Mouse (Mus musculus): ENCODE data around the gene Tmem56. TPM values are rescaled to one million over a fixed set of nuclear protein-coding genes. Genes with fewer than 3 reads are reported as not detected.
A peak's percentile ranks its signal among the peaks of the same experiment; 100 is the strongest.

Gene Tmem56
- polyA plus RNA-seq, 1 experiment = 0.18 TPM

DNA sequence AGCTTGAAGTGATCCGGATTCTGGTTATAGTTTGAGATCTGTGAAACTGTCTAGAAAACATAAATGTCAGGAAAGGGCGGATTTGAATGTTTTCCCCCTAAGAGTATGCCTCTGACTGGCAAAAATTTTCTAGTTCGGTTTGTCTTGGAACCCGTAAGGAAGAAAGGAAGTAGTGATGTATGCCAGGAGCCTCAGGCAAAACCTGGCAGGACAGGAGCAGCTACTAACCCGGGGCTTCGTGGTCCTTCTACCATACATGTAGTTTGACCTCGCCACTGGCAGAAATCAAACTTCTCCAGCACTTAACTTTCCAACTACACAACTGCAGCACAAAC lies 8.3 kb upstream of the Tmem56 start:
- 6% methylated on average over 7 of the region's 7 CpGs for WGBS

GRCm38 (mm10) chr3:121290681-121291080 lies 7.8 kb upstream of the Tmem56 start:
- 89% methylated on average over 8 of the region's 8 CpGs for WGBS

More for the DNA sequence above, 8.3 kb upstream of the Tmem56 start:
- TF ChIP-seq POLR2A (IDR thresholded peaks at IDR 0.05; ENCODE audit: control insufficient read depth, extremely low read depth, insufficient read depth, low read length, poor library complexity) = no peak
- TF ChIP-seq CTCF (IDR thresholded peaks at IDR 0.05; ENCODE audit: borderline replicate concordance, control insufficient read depth, extremely low read depth, insufficient read depth, low read length, poor library complexity) = no peak
- no peak for DNase-seq
- Histone ChIP-seq H3K27me3 (ENCODE audit: control insufficient read depth, insufficient read depth, low read length) (no peaks in the 10 kb centered on the region), H3K27ac (ENCODE audit: control insufficient read depth, insufficient read depth, low read length) (peak overlapping the region; percentile 74), H3K36me3 (ENCODE audit: control insufficient read depth, insufficient read depth, low read length) (no peaks in the 10 kb centered on the region), H3K4me3 (ENCODE audit: control insufficient read depth, insufficient read depth, low read length) (peak overlapping the region; percentile 70), H3K4me1 (replicated peaks; ENCODE audit: control insufficient read depth, insufficient read depth, low read length) (no peaks in the 10 kb centered on the region)

GRCm38 (mm10) chr3:121287151-121287550 lies 4.3 kb upstream of the Tmem56 start:
- H3K4me1 ChIP-seq (replicated peaks; ENCODE audit: control insufficient read depth, insufficient read depth, low read length) = no peaks in the 10 kb centered on the region
- peak; percentile 24 for DNase-seq
- no peak for TF ChIP-seq CTCF (IDR thresholded peaks at IDR 0.05; ENCODE audit: borderline replicate concordance, control insufficient read depth, extremely low read depth, insufficient read depth, low read length, poor library complexity)
- no peak overlapping the region for H3K27ac ChIP-seq (ENCODE audit: control insufficient read depth, insufficient read depth, low read length)
- WGBS = 95% methylated on average over 2 of the region's 2 CpGs
- H3K36me3 ChIP-seq (ENCODE audit: control insufficient read depth, insufficient read depth, low read length) = no peaks in the 10 kb centered on the region
- no peaks in the 10 kb centered on the region for H3K27me3 ChIP-seq (ENCODE audit: control insufficient read depth, insufficient read depth, low read length)
- H3K4me3 ChIP-seq (ENCODE audit: control insufficient read depth, insufficient read depth, low read length) = no peak overlapping the region

More at GRCm38 (mm10) chr3:121290681-121291080, 7.8 kb upstream of the Tmem56 start:
- TF ChIP-seq CTCF (IDR thresholded peaks at IDR 0.05; ENCODE audit: borderline replicate concordance, control insufficient read depth, extremely low read depth, insufficient read depth, low read length, poor library complexity) (no peak), POLR2A (IDR thresholded peaks at IDR 0.05; ENCODE audit: control insufficient read depth, extremely low read depth, insufficient read depth, low read length, poor library complexity) (no peak)
- Histone ChIP-seq H3K4me1 (replicated peaks; ENCODE audit: control insufficient read depth, insufficient read depth, low read length) (no peaks in the 10 kb centered on the region), H3K36me3 (ENCODE audit: control insufficient read depth, insufficient read depth, low read length) (no peaks in the 10 kb centered on the region), H3K4me3 (ENCODE audit: control insufficient read depth, insufficient read depth, low read length) (no peak overlapping the region), H3K27ac (ENCODE audit: control insufficient read depth, insufficient read depth, low read length) (no peak overlapping the region), H3K27me3 (ENCODE audit: control insufficient read depth, insufficient read depth, low read length) (no peaks in the 10 kb centered on the region)
- no peak for DNase-seq

GRCm38 (mm10) chr3:121285219-121285618 lies 2.3 kb upstream of the Tmem56 start:
- Histone ChIP-seq H3K4me1 (replicated peaks; ENCODE audit: control insufficient read depth, insufficient read depth, low read length) (no peaks in the 10 kb centered on the region), H3K4me3 (ENCODE audit: control insufficient read depth, insufficient read depth, low read length) (no peak overlapping the region), H3K36me3 (ENCODE audit: control insufficient read depth, insufficient read depth, low read length) (no peaks in the 10 kb centered on the region), H3K27ac (ENCODE audit: control insufficient read depth, insufficient read depth, low read length) (no peak overlapping the region), H3K27me3 (ENCODE audit: control insufficient read depth, insufficient read depth, low read length) (no peaks in the 10 kb centered on the region)
- over 99% methylated on average over 6 of the region's 6 CpGs for WGBS
- no peak for DNase-seq
- TF ChIP-seq CTCF (IDR thresholded peaks at IDR 0.05; ENCODE audit: borderline replicate concordance, control insufficient read depth, extremely low read depth, insufficient read depth, low read length, poor library complexity) = no peak
- TF ChIP-seq POLR2A (IDR thresholded peaks at IDR 0.05; ENCODE audit: control insufficient read depth, extremely low read depth, insufficient read depth, low read length, poor library complexity) = no peak

DNA sequence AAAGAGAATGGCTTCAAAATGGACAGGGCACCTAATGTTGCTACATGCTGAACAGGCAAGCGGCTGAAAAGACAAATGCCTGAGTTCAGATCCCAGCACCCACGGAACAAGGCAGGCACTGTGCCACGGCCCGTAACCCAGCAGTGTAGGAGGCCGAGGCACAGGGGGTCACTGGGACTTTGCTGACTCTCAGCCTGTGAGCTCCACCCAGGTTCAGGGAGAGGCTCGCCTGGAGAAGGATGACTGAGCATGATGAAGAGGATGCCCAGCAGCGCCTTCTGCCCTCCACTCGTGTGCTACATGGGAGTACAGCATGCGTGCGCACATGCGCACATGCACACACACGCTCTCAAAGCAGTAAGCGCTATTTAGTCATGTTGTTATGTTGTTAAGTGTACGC lies 3.2 kb downstream of the Tmem56 start:
- H3K4me1 ChIP-seq (replicated peaks; ENCODE audit: control insufficient read depth, insufficient read depth, low read length) = no peaks in the 10 kb centered on the region
- WGBS = 96% methylated on average over 14 of the region's 14 CpGs
- no peak overlapping the region for H3K4me3 ChIP-seq (ENCODE audit: control insufficient read depth, insufficient read depth, low read length)
- no peaks in the 10 kb centered on the region for H3K27me3 ChIP-seq (ENCODE audit: control insufficient read depth, insufficient read depth, low read length)
- no peak for TF ChIP-seq CTCF (IDR thresholded peaks at IDR 0.05; ENCODE audit: borderline replicate concordance, control insufficient read depth, extremely low read depth, insufficient read depth, low read length, poor library complexity)
- TF ChIP-seq POLR2A (IDR thresholded peaks at IDR 0.05; ENCODE audit: control insufficient read depth, extremely low read depth, insufficient read depth, low read length, poor library complexity) = no peak
- no peak for DNase-seq
- H3K27ac ChIP-seq (ENCODE audit: control insufficient read depth, insufficient read depth, low read length) = no peak overlapping the region
- no peaks in the 10 kb centered on the region for H3K36me3 ChIP-seq (ENCODE audit: control insufficient read depth, insufficient read depth, low read length)

DNA sequence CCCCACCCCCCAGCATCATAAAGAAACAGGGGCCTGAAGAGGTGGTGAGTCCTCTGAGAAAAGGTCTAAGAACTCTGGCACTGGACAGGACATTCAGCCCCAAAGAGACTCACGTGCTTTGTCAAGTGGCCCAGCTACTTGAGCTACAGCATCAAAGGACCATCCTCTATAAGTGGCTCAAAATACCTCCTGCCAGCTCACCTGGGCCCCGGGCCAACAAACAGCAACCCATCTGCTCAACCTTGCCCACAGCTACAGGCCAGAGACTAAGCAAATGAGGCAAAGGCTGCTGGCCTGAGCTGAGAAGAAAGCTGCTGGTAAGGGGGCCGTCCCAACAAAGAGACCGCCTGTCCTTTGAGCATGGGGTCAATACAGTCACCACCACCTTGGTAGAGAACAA lies 5.3 kb downstream of the Tmem56 start:
- no peaks in the 10 kb centered on the region for H3K4me1 ChIP-seq (replicated peaks; ENCODE audit: control insufficient read depth, insufficient read depth, low read length)
- DNase-seq = no peak
- no peaks in the 10 kb centered on the region for H3K36me3 ChIP-seq (ENCODE audit: control insufficient read depth, insufficient read depth, low read length)
- no peak overlapping the region for H3K4me3 ChIP-seq (ENCODE audit: control insufficient read depth, insufficient read depth, low read length)
- H3K27me3 ChIP-seq (ENCODE audit: control insufficient read depth, insufficient read depth, low read length) = no peaks in the 10 kb centered on the region
- 98% methylated on average over 4 of the region's 4 CpGs for WGBS
- H3K27ac ChIP-seq (ENCODE audit: control insufficient read depth, insufficient read depth, low read length) = no peak overlapping the region
- TF ChIP-seq CTCF (IDR thresholded peaks at IDR 0.05; ENCODE audit: borderline replicate concordance, control insufficient read depth, extremely low read depth, insufficient read depth, low read length, poor library complexity) (no peak), POLR2A (IDR thresholded peaks at IDR 0.05; ENCODE audit: control insufficient read depth, extremely low read depth, insufficient read depth, low read length, poor library complexity) (no peak)

GRCm38 (mm10) chr3:121277009-121277408 lies 5.9 kb downstream of the Tmem56 start:
- WGBS = 95% methylated on average over 4 of the region's 4 CpGs
- TF ChIP-seq CTCF (IDR thresholded peaks at IDR 0.05; ENCODE audit: borderline replicate concordance, control insufficient read depth, extremely low read depth, insufficient read depth, low read length, poor library complexity) = no peak
- TF ChIP-seq POLR2A (IDR thresholded peaks at IDR 0.05; ENCODE audit: control insufficient read depth, extremely low read depth, insufficient read depth, low read length, poor library complexity) = no peak
- H3K4me3 ChIP-seq (ENCODE audit: control insufficient read depth, insufficient read depth, low read length) = no peak overlapping the region
- H3K4me1 ChIP-seq (replicated peaks; ENCODE audit: control insufficient read depth, insufficient read depth, low read length) = no peaks in the 10 kb centered on the region
- no peaks in the 10 kb centered on the region for H3K36me3 ChIP-seq (ENCODE audit: control insufficient read depth, insufficient read depth, low read length)
- no peak overlapping the region for H3K27ac ChIP-seq (ENCODE audit: control insufficient read depth, insufficient read depth, low read length)
- no peaks in the 10 kb centered on the region for H3K27me3 ChIP-seq (ENCODE audit: control insufficient read depth, insufficient read depth, low read length)
- DNase-seq = no peak
